Mouse (Mus musculus): ENCODE results near the gene Nelfa. TPM values are rescaled to one million over a fixed set of nuclear protein-coding genes. Genes with fewer than 3 reads are reported as not detected.

Nelfa gene
- polyA plus RNA-seq, 1 experiment from 2014 or later: 53.3 TPM

GRCm38 (mm10) chr5:33902696-33903095 is 33.5 kb downstream of the Nelfa start:
- Histone ChIP-seq H3K4me1 (replicated peaks; ENCODE audit: control insufficient read depth, insufficient read depth, low read length) (no peaks in the 10 kb centered on the region), H3K4me2 (ENCODE audit: low read depth, low read length) (no peak overlapping the region), H3K36me3 (ENCODE audit: control insufficient read depth, insufficient read depth, low read length) (peaks cover 39% of the 10 kb centered on the region), H3K27ac (ENCODE audit: low read length) (no peak overlapping the region), H3K9me3 (ENCODE audit: control insufficient read depth, low read length) (no peaks in the 10 kb centered on the region), H3K27me3 (ENCODE audit: control insufficient read depth, insufficient read depth, low read depth, low read length) (no peaks in the 10 kb centered on the region), H3K4me3 (ENCODE audit: low read length) (no peak overlapping the region), H3K9ac (ENCODE audit: low read length) (no peak overlapping the region)
- WGBS: 88% methylated on average over 2 of the region's 2 CpGs
- no peak for ATAC-seq (ENCODE audit: low read depth)

- Histone ChIP-seq H3K36me3 (ENCODE audit: control insufficient read depth, insufficient read depth, low read length) (peaks cover 43% of the 10 kb centered on the region), H3K4me1 (replicated peaks; ENCODE audit: control insufficient read depth, insufficient read depth, low read length) (no peaks in the 10 kb centered on the region), H3K4me2 (ENCODE audit: low read depth, low read length) (no peak overlapping the region), H3K9ac (ENCODE audit: low read length) (no peak overlapping the region), H3K27me3 (ENCODE audit: control insufficient read depth, insufficient read depth, low read depth, low read length) (no peaks in the 10 kb centered on the region), H3K27ac (ENCODE audit: low read length) (no peak overlapping the region), H3K9me3 (ENCODE audit: control insufficient read depth, low read length) (no peaks in the 10 kb centered on the region), H3K4me3 (ENCODE audit: low read length) (no peak overlapping the region)
- 87% methylated on average over 3 of the region's 3 CpGs for whole genome bisulfite sequencing
- ATAC-seq (ENCODE audit: low read depth): no peak
Measured at GRCm38 (mm10) chr5:33901278-33901677, 34.9 kb downstream of the Nelfa start.

- Histone ChIP-seq H3K27me3 (ENCODE audit: control insufficient read depth, insufficient read depth, low read depth, low read length) (no peaks in the 10 kb centered on the region), H3K27ac (ENCODE audit: low read length) (no peak overlapping the region), H3K9me3 (ENCODE audit: control insufficient read depth, low read length) (no peaks in the 10 kb centered on the region), H3K4me3 (ENCODE audit: low read length) (no peak overlapping the region), H3K4me2 (ENCODE audit: low read depth, low read length) (no peak overlapping the region), H3K9ac (ENCODE audit: low read length) (no peak overlapping the region), H3K4me1 (replicated peaks; ENCODE audit: control insufficient read depth, insufficient read depth, low read length) (no peaks in the 10 kb centered on the region), H3K36me3 (ENCODE audit: control insufficient read depth, insufficient read depth, low read length) (peaks cover 48% of the 10 kb centered on the region)
- 92% methylated on average over 9 of the region's 9 CpGs for WGBS
- ATAC-seq (ENCODE audit: low read depth): no peak
Measured at GRCm38 (mm10) chr5:33900701-33901263, 35.4 kb downstream of the Nelfa start.

GRCm38 (mm10) chr5:33900101-33900500 is 36.1 kb downstream of the Nelfa start:
- Histone ChIP-seq H3K4me1 (replicated peaks; ENCODE audit: control insufficient read depth, insufficient read depth, low read length) (no peaks in the 10 kb centered on the region), H3K27ac (ENCODE audit: low read length) (no peak overlapping the region), H3K36me3 (ENCODE audit: control insufficient read depth, insufficient read depth, low read length) (peaks cover 55% of the 10 kb centered on the region), H3K9me3 (ENCODE audit: control insufficient read depth, low read length) (no peaks in the 10 kb centered on the region), H3K4me2 (ENCODE audit: low read depth, low read length) (no peak overlapping the region), H3K27me3 (ENCODE audit: control insufficient read depth, insufficient read depth, low read depth, low read length) (no peaks in the 10 kb centered on the region), H3K9ac (ENCODE audit: low read length) (no peak overlapping the region), H3K4me3 (ENCODE audit: low read length) (no peak overlapping the region)
- WGBS: 84% methylated on average over 3 of the region's 3 CpGs
- ATAC-seq (ENCODE audit: low read depth): no peak

GRCm38 (mm10) chr5:33899245-33899644 is 37.0 kb downstream of the Nelfa start:
- H3K4me3 ChIP-seq (ENCODE audit: low read length): no peak overlapping the region
- no peak overlapping the region for H3K4me2 ChIP-seq (ENCODE audit: low read depth, low read length)
- WGBS: 76% methylated on average over 3 of the region's 3 CpGs
- H3K4me1 ChIP-seq (replicated peaks; ENCODE audit: control insufficient read depth, insufficient read depth, low read length): no peaks in the 10 kb centered on the region
- peaks cover 64% of the 10 kb centered on the region for H3K36me3 ChIP-seq (ENCODE audit: control insufficient read depth, insufficient read depth, low read length)
- no peaks in the 10 kb centered on the region for H3K27me3 ChIP-seq (ENCODE audit: control insufficient read depth, insufficient read depth, low read depth, low read length)
- H3K27ac ChIP-seq (ENCODE audit: low read length): no peak overlapping the region
- no peaks in the 10 kb centered on the region for H3K9me3 ChIP-seq (ENCODE audit: control insufficient read depth, low read length)
- H3K9ac ChIP-seq (ENCODE audit: low read length): no peak overlapping the region
- no peak for ATAC-seq (ENCODE audit: low read depth)

GRCm38 (mm10) chr5:33898671-33899070 is 37.5 kb downstream of the Nelfa start:
- H3K9me3 ChIP-seq (ENCODE audit: control insufficient read depth, low read length): no peaks in the 10 kb centered on the region
- H3K4me1 ChIP-seq (replicated peaks; ENCODE audit: control insufficient read depth, insufficient read depth, low read length): no peaks in the 10 kb centered on the region
- H3K4me3 ChIP-seq (ENCODE audit: low read length): no peak overlapping the region
- WGBS: 83% methylated on average over 9 of the region's 9 CpGs
- H3K4me2 ChIP-seq (ENCODE audit: low read depth, low read length): no peak overlapping the region
- no peak for ATAC-seq (ENCODE audit: low read depth)
- peaks cover 69% of the 10 kb centered on the region for H3K36me3 ChIP-seq (ENCODE audit: control insufficient read depth, insufficient read depth, low read length)
- no peak overlapping the region for H3K9ac ChIP-seq (ENCODE audit: low read length)
- no peaks in the 10 kb centered on the region for H3K27me3 ChIP-seq (ENCODE audit: control insufficient read depth, insufficient read depth, low read depth, low read length)
- no peak overlapping the region for H3K27ac ChIP-seq (ENCODE audit: low read length)

GRCm38 (mm10) chr5:33897158-33897557 is 39.1 kb downstream of the Nelfa start:
- no peak overlapping the region for H3K9ac ChIP-seq (ENCODE audit: low read length)
- H3K4me3 ChIP-seq (ENCODE audit: low read length): no peak overlapping the region
- 81% methylated on average over 2 of the region's 2 CpGs for WGBS
- H3K36me3 ChIP-seq (ENCODE audit: control insufficient read depth, insufficient read depth, low read length): peaks cover 84% of the 10 kb centered on the region
- no peak overlapping the region for H3K4me2 ChIP-seq (ENCODE audit: low read depth, low read length)
- H3K4me1 ChIP-seq (replicated peaks; ENCODE audit: control insufficient read depth, insufficient read depth, low read length): no peaks in the 10 kb centered on the region
- no peaks in the 10 kb centered on the region for H3K27me3 ChIP-seq (ENCODE audit: control insufficient read depth, insufficient read depth, low read depth, low read length)
- H3K27ac ChIP-seq (ENCODE audit: low read length): no peak overlapping the region
- H3K9me3 ChIP-seq (ENCODE audit: control insufficient read depth, low read length): no peaks in the 10 kb centered on the region
- no peak for ATAC-seq (ENCODE audit: low read depth)

- no peak overlapping the region for H3K9ac ChIP-seq (ENCODE audit: low read length)
- no peaks in the 10 kb centered on the region for H3K4me1 ChIP-seq (replicated peaks; ENCODE audit: control insufficient read depth, insufficient read depth, low read length)
- H3K27me3 ChIP-seq (ENCODE audit: control insufficient read depth, insufficient read depth, low read depth, low read length): no peaks in the 10 kb centered on the region
- H3K36me3 ChIP-seq (ENCODE audit: control insufficient read depth, insufficient read depth, low read length): peaks cover 82% of the 10 kb centered on the region
- H3K9me3 ChIP-seq (ENCODE audit: control insufficient read depth, low read length): no peaks in the 10 kb centered on the region
- H3K27ac ChIP-seq (ENCODE audit: low read length): no peak overlapping the region
- no peak overlapping the region for H3K4me2 ChIP-seq (ENCODE audit: low read depth, low read length)
- ATAC-seq (ENCODE audit: low read depth): 0 out of 2 replicates have a peak, but pooled peaks have one; percentile 15
- WGBS: 72% methylated on average over 9 of the region's 9 CpGs
- H3K4me3 ChIP-seq (ENCODE audit: low read length): no peak overlapping the region
Measured at GRCm38 (mm10) chr5:33895116-33895515, 41.1 kb downstream of the Nelfa start.

GRCm38 (mm10) chr5:33893406-33893805 is 42.8 kb downstream of the Nelfa start:
- peaks cover 75% of the 10 kb centered on the region for H3K36me3 ChIP-seq (ENCODE audit: control insufficient read depth, insufficient read depth, low read length)
- H3K9ac ChIP-seq (ENCODE audit: low read length): no peak overlapping the region
- ATAC-seq (ENCODE audit: low read depth): no peak
- H3K4me1 ChIP-seq (replicated peaks; ENCODE audit: control insufficient read depth, insufficient read depth, low read length): no peaks in the 10 kb centered on the region
- H3K9me3 ChIP-seq (ENCODE audit: control insufficient read depth, low read length): no peaks in the 10 kb centered on the region
- H3K27ac ChIP-seq (ENCODE audit: low read length): no peak overlapping the region
- no peak overlapping the region for H3K4me2 ChIP-seq (ENCODE audit: low read depth, low read length)
- H3K4me3 ChIP-seq (ENCODE audit: low read length): no peak overlapping the region
- 92% methylated on average over 6 of the region's 6 CpGs for WGBS
- no peaks in the 10 kb centered on the region for H3K27me3 ChIP-seq (ENCODE audit: control insufficient read depth, insufficient read depth, low read depth, low read length)

GRCm38 (mm10) chr5:33881118-33881517 is 55.1 kb downstream of the Nelfa start:
- no peak overlapping the region for H3K4me2 ChIP-seq (ENCODE audit: low read depth, low read length)
- H3K4me3 ChIP-seq (ENCODE audit: low read length): no peak overlapping the region
- H3K4me1 ChIP-seq (replicated peaks; ENCODE audit: control insufficient read depth, insufficient read depth, low read length): no peaks in the 10 kb centered on the region
- H3K27me3 ChIP-seq (ENCODE audit: control insufficient read depth, insufficient read depth, low read depth, low read length): no peaks in the 10 kb centered on the region
- H3K9me3 ChIP-seq (ENCODE audit: control insufficient read depth, low read length): no peaks in the 10 kb centered on the region
- no peak overlapping the region for H3K9ac ChIP-seq (ENCODE audit: low read length)
- no peak overlapping the region for H3K27ac ChIP-seq (ENCODE audit: low read length)
- 92% methylated on average over 4 of the region's 4 CpGs for WGBS
- H3K36me3 ChIP-seq (ENCODE audit: control insufficient read depth, insufficient read depth, low read length): peaks cover 56% of the 10 kb centered on the region
- ATAC-seq (ENCODE audit: low read depth): no peak

Data from lung, embryonic 16.5 days (tissue).